Mouse (Mus musculus) testis, adult 2 months (tissue): Measurements from ENCODE around the gene Fgf16. TPM values are rescaled to one million over a fixed set of nuclear protein-coding genes. Genes with fewer than 3 reads are reported as not detected.

Source experiments
- H3K27ac ChIP-seq: fragments of 200-500 bp; 2 replicates; pipeline ENCODE4 v1.5.1; 2012; ENCODE audit warnings: low read depth, low read length; ENCODE audit not compliant: control insufficient read depth, insufficient read depth
- H3K27me3 ChIP-seq: fragments of 200-500 bp; 2 replicates; pipeline ENCODE4 v1.6.1; 2012; ENCODE audit warnings: mild to moderate bottlenecking, low read length, moderate library complexity; ENCODE audit not compliant: control insufficient read depth, insufficient read depth
- H3K36me3 ChIP-seq: fragments of 200-500 bp; 2 replicates; pipeline ENCODE4 v1.6.1; 2012; ENCODE audit warnings: mild to moderate bottlenecking, low read length; ENCODE audit not compliant: control insufficient read depth, insufficient read depth
- H3K4me1 ChIP-seq: fragments of 200-500 bp; 2 replicates; pipeline ENCODE4 v1.6.1; 2012; ENCODE audit warnings: low read length; ENCODE audit not compliant: control insufficient read depth, insufficient read depth
- H3K4me3 ChIP-seq: fragments of 200-500 bp; 2 replicates; pipeline ENCODE4 v1.5.1; 2012; ENCODE audit warnings: low read depth, mild to moderate bottlenecking, low read length, moderate library complexity, mixed read lengths; ENCODE audit not compliant: control insufficient read depth
- CTCF ChIP-seq: fragments of 200-500 bp; IDR thresholded peaks from 2 replicates; pipeline ENCODE4 v1.5.1; 2012; ENCODE audit warnings: low read depth, mild to moderate bottlenecking, inconsistent platforms, low read length, moderate library complexity; ENCODE audit not compliant: control insufficient read depth, insufficient read depth, insufficient replicate concordance
- POLR2A ChIP-seq: fragments of 200-500 bp; IDR thresholded peaks from 2 replicates; pipeline ENCODE4 v1.6.1; 2012; ENCODE audit warnings: low read depth, mild to moderate bottlenecking, inconsistent platforms, low read length, moderate library complexity; ENCODE audit not compliant: control insufficient read depth
- polyA plus RNA-seq: library from polyadenylated mRNA; depleted of rRNA; stranded (reverse); fragments of >200 nt; gene quantifications from 2 replicates; pipeline ENCODE4 v1.2.3, GENCODE M21; 2012; rRNA removed

Gene Fgf16
- polyA plus RNA-seq, 1 experiment: not detected

GRCm38 (mm10) chrX:105824462-105824861 is 60.4 kb downstream of the Fgf16 start:
- Histone ChIP-seq H3K4me1 (no peaks in the 10 kb centered on the region), H3K4me3 (no peak overlapping the region), H3K36me3 (no peaks in the 10 kb centered on the region), H3K27me3 (no peaks in the 10 kb centered on the region), H3K27ac (no peak overlapping the region)
- no peak for TF ChIP-seq POLR2A
- TF ChIP-seq CTCF: no peak

Other genes starting within 250 kb of the Fgf16 start
- gene Atrx, start 165.1 kb downstream of the Fgf16 start, polyA plus RNA-seq: 3.1 and 4.6 TPM in 2 replicates
- gene Magt1, start 247.6 kb downstream of the Fgf16 start, polyA plus RNA-seq: 1.2 and 1.3 TPM in 2 replicates